Comparison of ENCODE assay signal across 8 mouse cellular contexts in genomic region chr3:89090694-89091655, GRCm38 (mm10). TPM values are rescaled to one million over a fixed set of nuclear protein-coding genes. Genes with fewer than 3 reads are reported as not detected.
DNase-seq lines count a peak whose midpoint lies in the region; ATAC-seq and TF ChIP-seq lines count a peak whose summit lies in the region.

No protein-coding gene starts in this region.

- peak; percentile 56 for TF ChIP-seq CTCF in G1E (IDR thresholded peaks at IDR 0.05; ENCODE audit: low read depth, low read length)
- TF ChIP-seq CTCF in lung, adult 2 months (IDR thresholded peaks at IDR 0.05; ENCODE audit: insufficient read depth, low read length) = no peak; the same call in 1 of the 2 replicates
- peak; percentile 92; the same call in 1 of the 2 replicates for TF ChIP-seq CTCF in thymus, adult 2 months (IDR thresholded peaks at IDR 0.05; ENCODE audit: borderline replicate concordance, control insufficient read depth, extremely low read depth, insufficient read depth, low read length, poor library complexity)

- peak overlapping the region; percentile 75 for H3K4me3 ChIP-seq in G1E (ENCODE audit: low read depth, low read length)
- peak overlapping the region; percentile 69 for H3K4me3 ChIP-seq in forebrain, embryonic 14.5 days (ENCODE audit: low read depth, low read length)
- peak overlapping the region; percentile 62 for H3K4me3 ChIP-seq in lung, adult 2 months (replicated peaks; ENCODE audit: extremely low read depth, low read depth, low read length)
- peak overlapping the region; percentile 65 for H3K4me3 ChIP-seq in thymus, adult 2 months (ENCODE audit: control insufficient read depth, insufficient read depth, low read length)

- no peaks in the 10 kb centered on the region for H3K9me3 ChIP-seq in G1E (replicated peaks)
- no peaks in the 10 kb centered on the region for H3K9me3 ChIP-seq in forebrain, embryonic 14.5 days (replicated peaks; ENCODE audit: control insufficient read depth, low read length)

- DNase-seq in G1E (ENCODE audit: low spot score) = peak; percentile 77
- peak; percentile 89 for DNase-seq in cerebellum, adult 11-12 months
- peak; percentile 77 for DNase-seq in forebrain, embryonic 14.5 days (ENCODE audit: low spot score)
- DNase-seq in heart, postnatal 14 days = peak; percentile 90 to 91
- peak; percentile 81 to 83 for DNase-seq in layer of hippocampus, adult 18-20 months (ENCODE audit: low spot score in 2 of 2)
- DNase-seq in lung, adult 2 months = peak; percentile 90
- peak; percentile 78 for DNase-seq in ovary, adult 18-20 months (ENCODE audit: low spot score)
- peak; percentile 87 for DNase-seq in thymus, adult 2 months

- TF ChIP-seq POLR2A in lung, adult 2 months (IDR thresholded peaks at IDR 0.05; ENCODE audit: borderline replicate concordance, extremely low read depth, low read depth, low read length) = no peak
- 0 out of 2 replicates have a peak, but pooled peaks have one; percentile 23 for TF ChIP-seq POLR2A in thymus, adult 2 months (IDR thresholded peaks at IDR 0.05; ENCODE audit: control insufficient read depth, extremely low read depth, insufficient read depth, low read length, poor library complexity)

- H3K27ac ChIP-seq in forebrain, embryonic 14.5 days (ENCODE audit: low read depth, low read length) = peak overlapping the region; percentile 60; the same call in 1 of the 2 replicates
- H3K27ac ChIP-seq in thymus, adult 2 months (ENCODE audit: control insufficient read depth, insufficient read depth, low read length) = no peak overlapping the region

- intact Hi-C loops in heart, postnatal 14 days (cut with DNase I) = loop anchor here (2.0 to 5.0 kb wide), 2 partner anchors 66 to 124 kb away; partner anchors contain the start of gene Thbs3

- H3K9ac ChIP-seq in forebrain, embryonic 14.5 days (ENCODE audit: low read length) = peak overlapping the region; percentile 80

- peak overlapping the region; percentile 98 for H3K4me2 ChIP-seq in forebrain, embryonic 14.5 days (ENCODE audit: low read length)

- no peak for ATAC-seq in G1E (ENCODE audit: extremely low read depth, insufficient number of reproducible peaks, low FRiP score, poor library complexity, severe bottlenecking)
- peak; percentile 54 for ATAC-seq in forebrain, embryonic 14.5 days

- H3K27me3 ChIP-seq in G1E (ENCODE audit: insufficient read depth, low read length) = peaks cover 14% of the 10 kb centered on the region
- 0 out of 2 replicates have a peak, but pooled peaks cover 9% of the 10 kb centered on the region for H3K27me3 ChIP-seq in forebrain, embryonic 14.5 days (replicated peaks; ENCODE audit: control insufficient read depth, insufficient read depth, low read length)
- peaks cover 8% of the 10 kb centered on the region; the same call in 1 of the 2 replicates for H3K27me3 ChIP-seq in thymus, adult 2 months (ENCODE audit: control insufficient read depth, insufficient read depth, low read length)

- peaks cover 56% of the 10 kb centered on the region for H3K36me3 ChIP-seq in G1E (replicated peaks)
- peaks cover 53% of the 10 kb centered on the region for H3K36me3 ChIP-seq in forebrain, embryonic 14.5 days (ENCODE audit: control insufficient read depth, insufficient read depth, low read length)
- H3K36me3 ChIP-seq in thymus, adult 2 months (ENCODE audit: control insufficient read depth, insufficient read depth, low read length) = no peaks in the 10 kb centered on the region

- peaks cover 92% of the 10 kb centered on the region for H3K4me1 ChIP-seq in G1E (ENCODE audit: insufficient read depth, low read depth, low read length)
- peaks cover 16% of the 10 kb centered on the region; the same call in 1 of the 2 replicates for H3K4me1 ChIP-seq in forebrain, embryonic 14.5 days (ENCODE audit: control insufficient read depth, insufficient read depth, low read length)
- peaks cover 13% of the 10 kb centered on the region for H3K4me1 ChIP-seq in lung, adult 2 months (ENCODE audit: control insufficient read depth, insufficient read depth, low read length)
- H3K4me1 ChIP-seq in thymus, adult 2 months (replicated peaks; ENCODE audit: control insufficient read depth, insufficient read depth, low read length) = peaks cover 26% of the 10 kb centered on the region

- WGBS in forebrain, embryonic 14.5 days = under 1% methylated on average over 69 of the region's 74 CpGs
- under 1% methylated on average over 69 of the region's 74 CpGs for whole genome bisulfite sequencing in lung, adult 2 months
- 1% methylated on average over 74 of the region's 74 CpGs for WGBS in thymus, adult 2 months

RNA-seq across cellular contexts. Expression of gene Rusc1, which starts 2.1 kb away (rescaled TPM):
- total RNA-seq in G1E (2014; fragmentation: Nextera tagmentation) (13.5 and 13.6 TPM in 2 replicates), G1E (2017) (6.4 and 9.9 TPM in 2 replicates)
- 14.4 and 17.4 TPM in 2 replicates for polyA plus RNA-seq in G1E (2012)
- 49.7 and 65.0 TPM in 2 replicates for polyA plus RNA-seq in forebrain, embryonic 14.5 days (2014; fragmentation: Nextera tagmentation; extraction: Ambion mirVana)
- 10 to 100 TPM; 16.0 to 17.7 TPM for total RNA-seq in heart, postnatal 14 days (2021)
- total RNA-seq in layer of hippocampus, adult 18-20 months (2021) = 100 to 1,000 TPM; 128 to 134 TPM
- 56.3 and 61.3 TPM in 2 replicates for polyA plus RNA-seq in lung, adult 2 months (2012; rRNA removed)
- 45.8 and 50.9 TPM in 2 replicates for polyA plus RNA-seq in thymus, adult 2 months (2012; rRNA removed)

RNA-seq across cellular contexts. Expression of gene Gm43738, which starts 9.9 kb away (rescaled TPM):
- total RNA-seq in G1E (2014; fragmentation: Nextera tagmentation) (not detected in 2 replicates), G1E (2017) (not detected in 2 replicates)
- polyA plus RNA-seq in G1E (2012) = 1.6 and 4.3 TPM in 2 replicates
- not detected in 2 replicates for polyA plus RNA-seq in forebrain, embryonic 14.5 days (2014; fragmentation: Nextera tagmentation; extraction: Ambion mirVana)
- not detected for total RNA-seq in heart, postnatal 14 days (2021)
- not detected for total RNA-seq in layer of hippocampus, adult 18-20 months (2021)
- not detected in 2 replicates for polyA plus RNA-seq in lung, adult 2 months (2012; rRNA removed)
- polyA plus RNA-seq in thymus, adult 2 months (2012; rRNA removed) = not detected in 2 replicates

RNA-seq across cellular contexts. Expression of gene Fdps, which starts 10.8 kb away (rescaled TPM):
- total RNA-seq in G1E (2014; fragmentation: Nextera tagmentation) (59.4 and 73.1 TPM in 2 replicates), G1E (2017) (481 and 571 TPM in 2 replicates)
- 11.2 and 22.5 TPM in 2 replicates for polyA plus RNA-seq in G1E (2012)
- 337 and 389 TPM in 2 replicates for polyA plus RNA-seq in forebrain, embryonic 14.5 days (2014; fragmentation: Nextera tagmentation; extraction: Ambion mirVana)
- 10 to 100 TPM; 19.7 to 23.5 TPM for total RNA-seq in heart, postnatal 14 days (2021)
- total RNA-seq in layer of hippocampus, adult 18-20 months (2021) = 10 to 100 TPM; 83.7 to 91.9 TPM
- polyA plus RNA-seq in lung, adult 2 months (2012; rRNA removed) = 81.2 and 128 TPM in 2 replicates
- 58.1 and 71.6 TPM in 2 replicates for polyA plus RNA-seq in thymus, adult 2 months (2012; rRNA removed)

RNA-seq across cellular contexts. Expression of gene Pklr, which starts 45.0 kb away (rescaled TPM):
- total RNA-seq in G1E (2014; fragmentation: Nextera tagmentation) = 36.9 and 51.2 TPM in 2 replicates
- 22.9 and 31.8 TPM in 2 replicates for total RNA-seq in G1E (2017)
- 37.7 and 80.3 TPM in 2 replicates for polyA plus RNA-seq in G1E (2012)
- polyA plus RNA-seq in forebrain, embryonic 14.5 days (2014; fragmentation: Nextera tagmentation; extraction: Ambion mirVana) = 0.06 TPM in 1 of 2 replicates, not detected in the other
- not detected for total RNA-seq in heart, postnatal 14 days (2021)
- total RNA-seq in layer of hippocampus, adult 18-20 months (2021) = under 1 TPM in 1 of 2 experiments, not detected in 1; 0.15 TPM
- polyA plus RNA-seq in lung, adult 2 months (2012; rRNA removed) = 0.94 and 1.1 TPM in 2 replicates
- 2.2 and 2.7 TPM in 2 replicates for polyA plus RNA-seq in thymus, adult 2 months (2012; rRNA removed)
